In genomic region chr7:71524577-71525126, GRCm38 (mm10) we compare ENCODE assay signal across 24 mouse cellular contexts.
DNase-seq lines count a peak whose midpoint lies in the region; ATAC-seq and TF ChIP-seq lines count a peak whose summit lies in the region.
"Had no signal": no experiment of that assay in that cellular context is flagged by ENCODE, and none has a peak within 500 bp of the region (broad histone marks: within the 10 kb centered on the region; RNA-seq: fewer than 3 reads in every experiment).

No protein-coding gene starts in this region.

- H3K36me3 ChIP-seq in kidney, adult 2 months (ENCODE audit: control insufficient read depth, insufficient read depth, low read length) = no peaks in the 10 kb centered on the region
- H3K36me3 ChIP-seq in kidney, postnatal 0 days (ENCODE audit: insufficient read depth, low read length) = no peaks in the 10 kb centered on the region
- H3K36me3 ChIP-seq in kidney, embryonic 14.5 days (ENCODE audit: control insufficient read depth, insufficient read depth, low read length) = no peaks in the 10 kb centered on the region
- H3K36me3 ChIP-seq in lung, embryonic 14.5 days (ENCODE audit: insufficient read depth) = no peaks in the 10 kb centered on the region
- H3K36me3 ChIP-seq: forebrain, embryonic 10.5 days; heart, embryonic 10.5 days; heart, embryonic 13.5 days had no signal

- no peak overlapping the region for H3K27ac ChIP-seq in kidney, adult 2 months (ENCODE audit: insufficient read depth, low read depth, low read length)
- no peak overlapping the region for H3K27ac ChIP-seq in kidney, postnatal 0 days
- no peak overlapping the region for H3K27ac ChIP-seq in kidney, embryonic 14.5 days (ENCODE audit: low read depth, low read length)
- H3K27ac ChIP-seq in lung, embryonic 14.5 days (ENCODE audit: low read depth) = no peak overlapping the region
- H3K27ac ChIP-seq: forebrain, embryonic 10.5 days; forebrain, embryonic 13.5 days; heart, adult 2 months; heart, embryonic 10.5 days; heart, embryonic 13.5 days had no signal

- no peak overlapping the region for H3K9ac ChIP-seq in kidney, postnatal 0 days (ENCODE audit: low read depth, low read length)
- H3K9ac ChIP-seq in kidney, embryonic 14.5 days (ENCODE audit: low read depth, low read length) = no peak overlapping the region
- H3K9ac ChIP-seq in lung, embryonic 14.5 days = no peak overlapping the region
- H3K9ac ChIP-seq: forebrain, embryonic 13.5 days; heart, embryonic 13.5 days had no signal

- no peaks in the 10 kb centered on the region for H3K27me3 ChIP-seq in kidney, adult 2 months (replicated peaks; ENCODE audit: control insufficient read depth, insufficient read depth, low read length)
- H3K27me3 ChIP-seq in kidney, postnatal 0 days (ENCODE audit: insufficient read depth, low read length) = no peaks in the 10 kb centered on the region
- no peaks in the 10 kb centered on the region for H3K27me3 ChIP-seq in kidney, embryonic 14.5 days (ENCODE audit: control insufficient read depth, insufficient read depth, low read length)
- no peaks in the 10 kb centered on the region for H3K27me3 ChIP-seq in lung, embryonic 14.5 days (ENCODE audit: insufficient read depth, low read length)
- H3K27me3 ChIP-seq: forebrain, embryonic 13.5 days; heart, embryonic 13.5 days; Patski had no signal

- H3K4me3 ChIP-seq in kidney, adult 2 months (ENCODE audit: insufficient read depth, low read depth, low read length) = no peak overlapping the region
- H3K4me3 ChIP-seq in kidney, postnatal 0 days (replicated peaks; ENCODE audit: low read depth, low read length) = no peak overlapping the region
- H3K4me3 ChIP-seq in kidney, embryonic 14.5 days (ENCODE audit: low read length) = no peak overlapping the region
- no peak overlapping the region for H3K4me3 ChIP-seq in lung, embryonic 14.5 days (ENCODE audit: low read depth, low read length)
- H3K4me3 ChIP-seq: forebrain, embryonic 10.5 days; forebrain, embryonic 13.5 days; heart, adult 2 months; heart, embryonic 10.5 days; heart, embryonic 13.5 days had no signal

- H3K9me3 ChIP-seq in kidney, postnatal 0 days (replicated peaks; ENCODE audit: low read length) = no peaks in the 10 kb centered on the region
- H3K9me3 ChIP-seq in kidney, embryonic 14.5 days (ENCODE audit: control insufficient read depth, low read length) = no peaks in the 10 kb centered on the region
- no peaks in the 10 kb centered on the region for H3K9me3 ChIP-seq in lung, embryonic 14.5 days (ENCODE audit: low read depth, low read length)
- H3K9me3 ChIP-seq: forebrain, embryonic 10.5 days; forebrain, embryonic 13.5 days; heart, embryonic 10.5 days; heart, embryonic 13.5 days had no signal

- TF ChIP-seq CTCF in kidney, adult 2 months (conservative IDR thresholded peaks at IDR 0.05; ENCODE audit: insufficient read depth, insufficient read length, low read depth, low read length) = no peak
- no peak for TF ChIP-seq CTCF in kidney, postnatal 0 days (IDR thresholded peaks at IDR 0.05; ENCODE audit: low read depth)
- no peak for TF ChIP-seq CTCF in lung, embryonic 14.5 days (IDR thresholded peaks at IDR 0.05; ENCODE audit: low read depth)

- DNase-seq in kidney, adult 2 months = peak; percentile 12
- no peak for DNase-seq in kidney, adult 18-20 months
- peak; percentile 72 for DNase-seq in kidney, postnatal 0 days (ENCODE audit: low spot score)
- DNase-seq in lung, embryonic 14.5 days = peak; percentile 67
- no peak for DNase-seq in lung, postnatal 4 days
- peak; percentile 11 for DNase-seq in retina, postnatal 1 day
- no peak for DNase-seq in retina, embryonic 14.5 days (ENCODE audit: low spot score)
- DNase-seq: adrenal gland, postnatal 10 days; adrenal gland, postnatal 36 days; cerebellum, adult 18-20 months; cerebellum, adult 9-10 months; cerebellum, postnatal 14 days; gastrocnemius, postnatal 10 days; gastrocnemius, postnatal 36 days; heart, adult 2 months; heart, postnatal 14 days; heart, postnatal 4 days had no signal

- no peak for ATAC-seq in kidney, postnatal 0 days (replicated peaks; ENCODE audit: low FRiP score, low read depth)
- ATAC-seq in kidney, embryonic 14.5 days (ENCODE audit: low FRiP score, low TSS enrichment) = no peak
- ATAC-seq in lung, embryonic 14.5 days (ENCODE audit: insufficient read depth) = no peak
- ATAC-seq: forebrain, embryonic 13.5 days; forebrain, embryonic 16.5 days; Patski had no signal

- TF ChIP-seq POLR2A in kidney, adult 2 months (IDR thresholded peaks at IDR 0.05; ENCODE audit: low read depth, low read length) = no peak

- no peak overlapping the region for H3K4me2 ChIP-seq in kidney, postnatal 0 days (ENCODE audit: low read length)
- H3K4me2 ChIP-seq in kidney, embryonic 14.5 days (replicated peaks; ENCODE audit: low read depth, low read length) = no peak overlapping the region
- no peak overlapping the region for H3K4me2 ChIP-seq in lung, embryonic 14.5 days
- H3K4me2 ChIP-seq: forebrain, embryonic 13.5 days; heart, embryonic 13.5 days had no signal

- no peaks in the 10 kb centered on the region for H3K4me1 ChIP-seq in kidney, adult 2 months (ENCODE audit: control insufficient read depth, insufficient read depth, low read length)
- H3K4me1 ChIP-seq in kidney, postnatal 0 days (replicated peaks; ENCODE audit: insufficient read depth, low read length) = no peaks in the 10 kb centered on the region
- H3K4me1 ChIP-seq in kidney, embryonic 14.5 days (ENCODE audit: control insufficient read depth, insufficient read depth, low read length) = no peaks in the 10 kb centered on the region
- peaks cover 2% of the 10 kb centered on the region; the same call in 1 of the 2 replicates for H3K4me1 ChIP-seq in lung, embryonic 14.5 days (ENCODE audit: insufficient read depth)
- H3K4me1 ChIP-seq: forebrain, embryonic 10.5 days; forebrain, embryonic 13.5 days; heart, embryonic 10.5 days had no signal

Comparison
In these comparisons a context has a peak if more than half of its experiments do, and no peak if none do; other contexts are left out.
1. DNase-seq: peak in kidney, adult 2 months (single experiment), kidney, postnatal 0 days (single experiment), lung, embryonic 14.5 days (single experiment) and retina, postnatal 1 day (single experiment); none in kidney, adult 18-20 months (single experiment), lung, postnatal 4 days (0 of 2) and retina, embryonic 14.5 days (single experiment).